Mouse (Mus musculus) testis, adult 2 months (tissue): ENCODE data around the gene Ghr.

Experiments
- CTCF ChIP-seq: fragments of 200-500 bp; IDR thresholded peaks from 2 replicates; pipeline ENCODE4 v1.5.1; 2012; ENCODE audit warnings: low read depth, mild to moderate bottlenecking, inconsistent platforms, low read length, moderate library complexity; ENCODE audit not compliant: control insufficient read depth, insufficient read depth, insufficient replicate concordance
- POLR2A ChIP-seq: fragments of 200-500 bp; IDR thresholded peaks from 2 replicates; pipeline ENCODE4 v1.6.1; 2012; ENCODE audit warnings: low read depth, mild to moderate bottlenecking, inconsistent platforms, low read length, moderate library complexity; ENCODE audit not compliant: control insufficient read depth

- TF ChIP-seq POLR2A (no peak), CTCF (no peak)
Observed at GRCm38 (mm10) chr15:3390722-3391121, 192.6 kb downstream of the Ghr start.
